Mouse (Mus musculus): Measurements from ENCODE around the gene Erc2.
"Not testable (repeated sequence)": the region's sequence is repeated elsewhere in the genome, so short reads cannot be mapped to it uniquely, and the experiment has no call there.

The Erc2 gene

GRCm38 (mm10) chr14:27622176-27622922 is at the start of gene Erc2:
TSS of gene Erc2 (plus strand) at chr14:27622428.
- no peak for DNase-seq (ENCODE audit: low read depth, low spot score)

DNA sequence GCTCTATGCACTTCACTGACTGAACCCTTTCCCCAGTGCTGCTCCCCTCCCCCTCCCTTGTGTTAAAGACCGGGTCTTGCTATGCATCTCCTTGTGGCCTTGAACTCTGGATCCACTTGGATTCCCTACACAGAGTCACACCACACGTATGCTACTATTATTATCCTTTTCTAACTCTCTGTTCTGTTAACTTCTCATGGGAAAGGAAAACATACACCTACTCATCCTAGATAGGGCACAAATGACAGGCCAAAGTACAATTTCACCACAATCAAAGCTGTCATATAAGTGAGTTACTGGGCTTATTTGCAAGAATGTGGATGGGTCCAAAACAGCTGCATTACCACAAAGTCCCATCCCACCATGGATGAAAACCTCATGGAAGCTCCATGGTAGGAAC is 43.8 kb upstream of the Erc2 start:
- DNase-seq (ENCODE audit: low read depth, low spot score): no peak

DNA sequence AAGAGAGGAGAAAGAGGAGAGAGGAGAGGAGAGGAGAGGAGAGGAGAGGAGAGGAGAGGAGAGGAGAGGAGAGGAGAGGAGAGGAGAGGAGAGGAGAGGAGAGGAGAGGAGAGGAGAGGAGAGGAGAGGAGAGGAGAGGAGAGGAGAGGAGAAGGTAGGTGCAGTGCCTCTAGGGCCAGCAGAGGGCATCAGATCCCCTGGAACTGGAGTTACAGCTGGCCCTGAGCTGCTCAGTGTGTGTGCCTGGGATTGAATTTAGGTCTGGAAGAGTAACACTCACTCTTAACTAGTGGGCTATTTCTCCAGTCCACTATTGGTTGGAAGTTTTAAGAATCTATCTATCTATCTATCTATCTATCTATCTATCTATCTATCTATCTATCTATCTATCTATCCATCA is 32.6 kb upstream of the Erc2 start:
- DNase-seq (ENCODE audit: low read depth, low spot score): not testable (repeated sequence)

DNA sequence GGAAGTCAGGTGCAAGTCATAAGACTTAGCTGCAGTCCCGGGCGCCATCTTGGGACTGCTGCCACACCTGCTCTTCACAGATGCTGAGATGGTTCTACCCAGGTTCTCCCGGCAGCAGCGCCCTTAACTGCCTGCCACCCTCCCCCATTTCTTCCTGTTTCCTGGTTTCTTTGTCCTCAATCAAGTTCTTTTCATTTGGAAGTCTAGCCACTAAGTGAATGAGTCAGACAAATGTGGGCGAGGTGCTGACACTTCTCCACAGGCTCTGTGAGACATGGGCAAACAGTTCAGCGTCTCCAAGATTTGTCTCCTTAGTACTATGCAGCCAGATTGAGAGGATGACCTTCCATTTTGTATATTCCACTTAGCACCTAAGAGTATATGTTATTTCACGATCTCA is 30.1 kb upstream of the Erc2 start:
- DNase-seq (ENCODE audit: low read depth, low spot score): no peak

GRCm38 (mm10) chr14:27596265-27596664 is 26.0 kb upstream of the Erc2 start:
- DNase-seq (ENCODE audit: low read depth, low spot score): peak; percentile 3

- no peak for DNase-seq (ENCODE audit: low read depth, low spot score)
Measured at GRCm38 (mm10) chr14:27602136-27602535, 20.1 kb upstream of the Erc2 start.

GRCm38 (mm10) chr14:27607419-27607818 is 14.8 kb upstream of the Erc2 start:
- DNase-seq (ENCODE audit: low read depth, low spot score): no peak

- no peak for DNase-seq (ENCODE audit: low read depth, low spot score)
Measured at GRCm38 (mm10) chr14:27613766-27614165, 8.5 kb upstream of the Erc2 start.

DNA sequence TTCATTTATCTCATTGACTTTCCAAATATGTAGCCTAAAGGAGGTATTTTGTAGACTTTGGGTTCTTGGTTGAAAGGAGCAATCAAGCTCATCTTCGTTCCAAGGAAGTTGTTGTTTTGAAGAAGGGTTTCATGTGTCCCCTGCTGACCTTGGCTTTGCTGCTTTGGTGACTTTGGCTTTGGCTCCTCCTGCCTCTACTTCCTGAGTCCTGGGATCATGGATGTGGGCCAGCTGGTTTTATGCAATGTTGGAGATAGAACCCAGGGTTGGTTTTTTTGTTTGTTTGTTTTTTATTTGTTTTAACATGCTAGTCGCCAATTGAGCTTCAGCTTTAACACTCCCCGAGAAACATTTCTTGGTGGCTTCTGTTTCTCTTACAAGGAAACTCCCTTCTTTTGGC is 4.9 kb upstream of the Erc2 start:
- no peak for DNase-seq (ENCODE audit: low read depth, low spot score)

- no peak for DNase-seq (ENCODE audit: low read depth, low spot score)
Measured at GRCm38 (mm10) chr14:27621576-27621975, 652 bp upstream of the Erc2 start.

DNA sequence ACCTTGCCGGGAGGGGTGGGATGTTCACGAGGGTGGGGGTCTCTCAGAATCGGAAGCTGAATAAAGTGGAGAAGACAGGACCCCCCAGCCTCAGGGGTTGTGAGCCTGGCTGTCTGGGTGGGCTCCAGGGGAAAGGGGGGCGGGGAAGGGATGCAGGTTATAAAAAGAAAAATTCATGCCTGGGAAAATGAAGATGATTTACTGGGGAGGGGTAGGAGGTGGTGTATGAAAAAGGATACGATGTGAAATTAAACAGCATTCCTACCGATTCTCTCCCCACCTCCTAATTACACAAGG is 643 bp downstream of the Erc2 start:
- DNase-seq (ENCODE audit: low read depth, low spot score): no peak

DNA sequence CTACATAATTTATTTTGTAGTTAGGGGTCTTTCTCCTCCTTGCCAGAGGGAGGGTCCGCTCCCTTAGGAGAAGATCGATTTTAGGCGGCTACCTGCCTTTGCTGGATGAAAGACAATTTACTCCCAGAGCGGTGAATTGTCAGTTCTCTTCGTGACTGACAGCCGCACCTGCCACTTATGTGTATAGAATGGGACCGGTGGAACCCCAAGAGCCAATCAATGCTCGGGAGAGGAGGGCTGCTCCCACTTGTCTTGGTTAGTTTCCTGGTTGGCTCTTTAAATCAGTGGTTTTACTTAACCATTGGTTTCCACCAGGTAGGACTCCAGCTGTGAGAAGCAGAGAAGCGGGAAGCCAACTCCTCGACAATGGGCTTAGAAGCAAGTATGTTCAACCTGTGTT is 1.1 kb downstream of the Erc2 start:
- DNase-seq (ENCODE audit: low read depth, low spot score): no peak

GRCm38 (mm10) chr14:27628701-27629100 is 6.5 kb downstream of the Erc2 start:
- no peak for DNase-seq (ENCODE audit: low read depth, low spot score)

DNA sequence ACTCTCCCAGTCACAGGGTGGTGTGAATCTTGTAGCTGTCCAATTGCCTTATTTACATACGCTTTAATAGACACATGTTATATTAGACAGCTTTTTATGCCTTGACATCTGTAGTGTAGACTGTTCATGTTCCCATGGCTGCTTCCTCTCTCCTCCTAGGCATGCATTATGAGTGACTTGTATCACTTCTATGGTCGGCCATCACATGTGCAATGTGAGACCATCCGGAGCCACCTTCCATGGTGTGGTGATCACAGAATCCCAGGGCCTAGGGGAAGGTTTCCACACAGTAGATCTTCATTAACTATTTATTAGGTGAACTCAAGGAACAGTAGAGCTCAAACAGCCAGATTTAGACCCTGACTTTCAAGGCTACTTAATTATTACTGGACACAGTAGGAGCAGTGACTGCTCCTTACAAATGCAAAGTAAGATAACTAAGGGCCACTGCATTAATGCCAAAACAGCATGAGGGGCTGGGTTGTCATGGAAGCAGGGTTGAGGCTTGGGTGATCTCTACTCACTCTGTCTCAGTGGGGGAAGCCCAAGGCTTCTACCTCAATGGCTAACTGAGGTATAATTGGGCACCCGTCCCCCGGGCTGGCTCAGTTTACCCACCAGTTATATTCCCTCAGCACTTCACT is 7.3 kb downstream of the Erc2 start:
- DNase-seq (ENCODE audit: low read depth, low spot score): no peak

DNA sequence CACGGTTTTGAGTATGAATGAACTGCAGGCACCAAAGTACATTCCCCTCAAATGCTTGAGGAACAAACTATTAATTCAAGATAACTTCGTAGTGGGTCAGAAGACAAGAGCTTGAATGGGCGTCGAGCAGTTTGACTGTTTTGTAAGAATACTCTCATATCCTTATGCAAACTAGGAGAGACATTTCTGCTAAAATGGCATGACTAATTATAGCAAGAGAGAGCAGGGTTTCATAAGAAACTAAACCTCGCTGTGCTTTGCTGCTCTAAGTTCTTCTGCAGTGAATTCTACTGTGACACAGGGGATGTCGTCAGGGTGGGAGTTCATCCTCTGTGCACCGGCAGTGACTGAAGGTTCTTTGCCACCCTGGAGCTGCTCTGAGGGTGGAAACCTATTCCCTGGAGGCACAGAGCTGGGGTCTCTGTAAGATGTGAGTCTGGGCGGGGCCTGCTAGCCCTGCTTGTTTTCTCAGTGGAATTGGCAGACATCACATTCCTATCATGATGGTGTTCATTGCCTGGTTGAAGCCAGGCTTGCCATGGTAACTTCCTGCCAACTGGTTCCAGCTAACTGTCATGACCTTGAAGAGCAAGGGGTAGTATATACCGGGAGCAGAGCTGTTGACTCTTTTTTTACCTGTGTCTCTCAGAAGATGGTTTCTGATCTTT is 8.9 kb downstream of the Erc2 start:
- no peak for DNase-seq (ENCODE audit: low read depth, low spot score)

DNA sequence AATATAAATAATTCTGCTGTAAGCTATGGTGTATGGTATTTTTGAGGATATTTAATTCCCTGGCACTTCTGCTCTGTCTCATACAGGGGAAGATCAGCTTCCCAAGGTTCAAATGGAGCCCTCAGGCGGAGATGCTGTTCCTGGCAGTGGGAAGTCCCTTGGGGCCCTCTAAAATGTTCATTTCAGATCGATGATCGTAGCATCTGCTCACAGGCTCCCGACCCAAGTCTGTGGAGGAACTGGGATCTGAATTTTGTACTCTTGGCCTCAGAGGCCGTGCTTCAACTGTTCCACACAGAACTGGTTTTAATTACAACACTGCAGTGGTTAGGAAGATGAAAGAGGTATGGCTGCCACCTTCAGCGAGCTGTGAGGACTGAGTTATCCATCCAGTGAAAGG is 12.5 kb downstream of the Erc2 start:
- DNase-seq (ENCODE audit: low read depth, low spot score): no peak

- no peak for DNase-seq (ENCODE audit: low read depth, low spot score)
Measured at GRCm38 (mm10) chr14:27636556-27636955, 14.3 kb downstream of the Erc2 start.

- DNase-seq (ENCODE audit: low read depth, low spot score): no peak
Measured at GRCm38 (mm10) chr14:27641382-27641781, 19.2 kb downstream of the Erc2 start.

DNA sequence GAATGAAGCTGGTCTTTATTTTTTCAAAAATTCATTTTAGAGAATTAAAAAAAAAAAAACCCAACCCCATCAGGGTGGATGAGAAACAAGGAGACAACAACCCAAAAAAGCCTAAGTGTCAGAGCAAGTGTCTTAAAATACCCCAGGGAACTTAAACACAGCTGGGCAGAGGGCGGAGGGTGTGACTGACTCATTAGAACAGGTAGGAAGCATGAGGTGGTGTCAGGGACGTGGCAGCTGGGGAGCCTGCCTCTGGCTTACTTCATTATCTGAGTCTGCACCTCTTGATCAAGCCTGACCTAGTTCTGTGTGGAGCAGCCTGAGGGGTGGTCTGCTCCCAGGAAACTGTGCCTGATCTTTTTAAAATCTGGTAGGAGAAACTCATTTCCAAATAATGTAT is 20.8 kb downstream of the Erc2 start:
- no peak for DNase-seq (ENCODE audit: low read depth, low spot score)

- no peak for DNase-seq (ENCODE audit: low read depth, low spot score)
Measured at GRCm38 (mm10) chr14:27654670-27655069, 32.4 kb downstream of the Erc2 start.

- DNase-seq (ENCODE audit: low read depth, low spot score): no peak
Measured at GRCm38 (mm10) chr14:27658616-27659015, 36.4 kb downstream of the Erc2 start.

DNA sequence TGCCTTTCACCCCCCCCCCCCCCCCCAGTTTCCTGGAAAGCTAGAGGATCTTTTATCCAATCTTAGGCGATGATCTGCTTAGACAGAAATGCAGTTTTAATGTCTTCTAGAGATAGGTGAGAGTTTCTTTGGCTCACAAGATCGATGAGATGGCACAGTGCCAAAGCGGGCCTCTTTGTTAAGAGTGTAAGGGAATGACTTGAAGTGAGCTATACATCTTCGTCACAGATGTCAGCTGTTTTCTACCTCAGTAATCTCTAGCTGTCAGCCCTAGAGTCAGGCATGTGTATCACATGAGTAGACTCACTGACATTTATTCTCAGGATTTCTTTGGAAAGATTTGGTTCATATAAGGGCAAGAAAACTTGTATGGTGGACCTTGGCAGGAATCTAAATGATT is 39.2 kb downstream of the Erc2 start:
- no peak for DNase-seq (ENCODE audit: low read depth, low spot score)

- DNase-seq (ENCODE audit: low read depth, low spot score): no peak
Measured at GRCm38 (mm10) chr14:27662251-27662650, 40.0 kb downstream of the Erc2 start.

Data from c-Kit-negative CD71-positive TER-119-positive erythroid progenitor cells, embryonic 14.5 days (primary cell).